Mouse (Mus musculus): ENCODE measurements around the gene 4933434E20Rik. TPM values are rescaled to one million over a fixed set of nuclear protein-coding genes. Genes with fewer than 3 reads are reported as not detected.

4933434E20Rik gene
- total RNA-seq, 1 experiment from 2014 or later: 95.8 TPM

GRCm38 (mm10) chr3:90079133-90079762 is 27.8 kb downstream of the 4933434E20Rik start:
- peak; percentile 87 for ATAC-seq (ENCODE audit: extremely low read depth, insufficient number of reproducible peaks, low FRiP score, poor library complexity, severe bottlenecking)

GRCm38 (mm10) chr3:90079763-90080497 is 28.5 kb downstream of the 4933434E20Rik start:
- peak; percentile 37 for ATAC-seq (ENCODE audit: extremely low read depth, insufficient number of reproducible peaks, low FRiP score, poor library complexity, severe bottlenecking)

- ATAC-seq (ENCODE audit: extremely low read depth, insufficient number of reproducible peaks, low FRiP score, poor library complexity, severe bottlenecking): no peak
Observed at GRCm38 (mm10) chr3:90080498-90080863, 29.0 kb downstream of the 4933434E20Rik start.

DNA sequence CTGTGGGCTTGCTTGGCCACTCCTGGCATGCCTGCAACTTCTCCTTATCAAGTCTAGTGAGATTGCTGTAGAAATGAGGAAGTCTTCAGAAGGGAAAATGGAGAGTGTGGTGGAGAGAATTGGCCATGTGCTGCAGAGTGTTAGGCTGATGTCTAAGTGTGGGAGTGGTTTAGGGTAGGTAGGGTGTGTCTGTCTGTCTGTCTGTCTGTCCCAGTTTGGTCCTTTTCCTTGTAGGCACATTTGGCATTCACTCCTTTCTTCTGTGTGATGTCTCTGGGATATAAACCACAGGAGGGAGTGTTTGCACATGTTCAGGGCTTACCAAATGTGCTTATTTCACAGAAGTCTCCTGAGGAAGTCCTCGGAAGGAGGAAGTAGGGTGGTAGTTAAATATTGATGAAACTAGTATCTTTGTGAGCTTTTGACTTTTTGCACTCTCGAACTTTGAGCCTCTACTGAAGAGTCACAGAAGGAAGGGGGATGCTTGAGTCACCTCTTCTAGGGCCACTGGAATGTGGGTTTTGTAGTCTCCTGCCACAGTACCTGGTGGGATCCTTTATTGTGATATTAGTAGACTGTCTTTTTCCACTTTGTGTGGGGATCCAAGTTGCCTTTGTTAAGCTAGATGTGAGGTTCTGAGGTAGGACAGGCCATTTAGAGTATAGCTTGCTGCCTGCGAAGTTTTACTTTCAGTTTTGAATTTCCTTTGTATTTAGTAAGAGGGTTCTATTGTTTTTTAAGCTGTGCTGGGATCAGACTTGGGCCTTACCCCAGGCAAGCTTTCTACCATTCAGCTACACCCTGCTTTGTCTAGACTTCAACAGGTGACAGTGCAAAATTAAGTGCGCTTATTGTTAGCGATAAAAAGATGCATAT is 30.2 kb downstream of the 4933434E20Rik start:
- peak; percentile 40 for ATAC-seq (ENCODE audit: extremely low read depth, insufficient number of reproducible peaks, low FRiP score, poor library complexity, severe bottlenecking)

DNA sequence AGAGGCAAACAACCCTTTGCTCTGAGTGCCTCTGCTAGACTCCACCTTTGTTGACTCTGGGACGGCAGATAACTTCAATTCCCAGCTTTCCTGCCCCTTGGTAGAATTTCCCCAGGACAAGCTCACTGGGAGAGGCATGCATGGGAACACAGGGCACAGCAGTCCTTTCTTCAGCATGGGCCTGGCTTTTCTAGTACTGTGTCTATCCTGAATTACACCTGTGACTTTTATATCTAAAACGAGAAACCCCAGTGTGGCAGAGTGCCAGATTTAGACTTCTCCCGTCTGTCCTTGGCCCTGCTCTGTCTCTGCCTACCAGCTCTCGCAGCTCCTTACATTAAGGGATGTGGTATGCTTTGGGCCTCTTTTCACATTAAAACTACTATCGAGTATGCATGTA is 31.6 kb downstream of the 4933434E20Rik start:
- no peak for ATAC-seq (ENCODE audit: extremely low read depth, insufficient number of reproducible peaks, low FRiP score, poor library complexity, severe bottlenecking)

DNA sequence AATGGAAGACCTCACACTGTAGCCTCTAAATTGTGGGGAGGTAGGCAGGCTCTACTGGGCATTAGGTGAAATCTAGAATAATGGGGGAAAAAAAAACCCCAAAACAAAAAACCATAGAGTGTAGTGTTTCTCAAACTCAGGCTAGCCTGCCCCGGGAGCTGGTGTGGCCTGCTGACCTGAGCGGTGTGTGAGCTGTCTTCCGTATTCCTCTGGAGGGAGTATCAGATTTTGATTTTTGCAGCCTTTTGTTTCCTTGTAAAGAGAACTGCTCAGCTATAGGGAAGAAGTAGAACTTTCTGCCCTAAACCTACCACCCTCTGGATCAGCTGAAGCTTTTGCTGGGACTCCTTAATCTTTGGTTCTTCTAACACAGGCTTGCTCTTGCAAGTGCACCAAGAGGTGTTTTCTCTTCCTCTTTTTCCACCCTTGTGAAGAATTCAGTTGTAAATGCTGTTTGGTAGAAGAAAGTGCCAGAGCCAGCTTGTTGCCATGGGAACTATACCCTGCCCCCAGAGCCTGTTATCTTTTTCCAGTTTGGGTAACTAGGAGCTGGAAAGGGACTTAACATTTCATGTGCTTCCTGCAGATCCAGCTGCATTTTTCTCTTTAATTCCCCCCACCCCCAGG is 32.4 kb downstream of the 4933434E20Rik start:
- ATAC-seq (ENCODE audit: extremely low read depth, insufficient number of reproducible peaks, low FRiP score, poor library complexity, severe bottlenecking): no peak

DNA sequence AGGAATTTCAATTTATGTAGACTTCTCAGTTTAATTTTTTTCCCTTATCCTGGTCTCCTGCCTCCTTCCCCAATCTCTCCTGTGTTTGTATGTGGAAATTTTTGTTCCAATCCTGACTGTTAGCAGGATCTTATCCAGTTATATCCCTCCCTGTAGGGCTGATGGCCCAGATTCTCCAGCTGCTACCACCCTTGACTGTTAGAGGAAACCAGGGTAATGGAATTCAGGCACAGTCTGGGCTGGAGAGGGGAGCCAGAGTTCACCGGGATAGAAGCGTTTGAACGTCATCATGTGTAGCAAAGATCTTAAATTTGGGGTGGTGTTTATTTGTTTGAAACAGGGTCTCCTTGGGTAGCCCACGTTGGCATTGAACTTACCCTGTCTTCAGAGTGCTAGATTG is 33.4 kb downstream of the 4933434E20Rik start:
- ATAC-seq (ENCODE audit: extremely low read depth, insufficient number of reproducible peaks, low FRiP score, poor library complexity, severe bottlenecking): no peak

- ATAC-seq (ENCODE audit: extremely low read depth, insufficient number of reproducible peaks, low FRiP score, poor library complexity, severe bottlenecking): no peak
Observed at GRCm38 (mm10) chr3:90085281-90085680, 33.8 kb downstream of the 4933434E20Rik start.

- no peak for ATAC-seq (ENCODE audit: extremely low read depth, insufficient number of reproducible peaks, low FRiP score, poor library complexity, severe bottlenecking)
Observed at GRCm38 (mm10) chr3:90086068-90086467, 34.6 kb downstream of the 4933434E20Rik start.

GRCm38 (mm10) chr3:90088617-90089016 is 37.2 kb downstream of the 4933434E20Rik start:
- no peak for ATAC-seq (ENCODE audit: extremely low read depth, insufficient number of reproducible peaks, low FRiP score, poor library complexity, severe bottlenecking)

DNA sequence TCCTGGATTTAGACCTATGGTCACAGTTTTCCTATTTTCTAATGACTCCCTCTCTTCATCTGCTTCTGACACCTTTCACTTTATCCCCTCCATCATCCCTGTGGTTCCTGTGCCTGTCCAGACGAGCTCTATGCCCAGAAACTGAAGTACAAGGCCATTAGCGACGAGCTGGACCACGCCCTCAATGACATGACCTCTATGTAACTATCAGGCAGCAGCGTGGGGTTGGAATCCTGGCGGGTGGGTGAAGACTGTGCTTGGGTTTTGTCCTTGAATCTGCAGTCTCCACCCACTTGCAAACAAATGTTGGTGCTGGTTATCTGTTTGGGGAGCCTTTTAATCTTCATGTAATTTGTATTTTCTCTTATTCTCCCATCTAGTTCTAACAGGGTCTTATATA is 39.5 kb downstream of the 4933434E20Rik start:
- ATAC-seq (ENCODE audit: extremely low read depth, insufficient number of reproducible peaks, low FRiP score, poor library complexity, severe bottlenecking): no peak

DNA sequence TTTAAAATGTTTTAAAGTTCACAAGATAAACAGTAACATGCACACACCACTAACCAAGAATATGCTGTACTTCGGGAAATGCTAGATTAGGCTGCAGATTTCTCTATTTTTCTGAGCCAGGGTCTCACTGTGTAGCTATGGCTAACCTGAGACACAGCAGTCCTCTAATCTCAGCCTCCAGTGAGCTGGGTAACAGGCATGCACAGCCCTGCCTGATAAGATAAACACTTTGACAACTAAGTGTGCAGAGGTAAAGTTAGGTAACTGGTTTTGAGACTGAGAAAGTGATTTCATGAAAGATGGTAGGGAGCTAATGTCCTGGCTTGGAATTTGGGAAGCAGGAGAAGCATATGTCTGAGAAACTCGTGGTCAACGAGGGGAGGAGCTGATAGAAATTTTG is 43.0 kb downstream of the 4933434E20Rik start:
- ATAC-seq (ENCODE audit: extremely low read depth, insufficient number of reproducible peaks, low FRiP score, poor library complexity, severe bottlenecking): no peak

GRCm38 (mm10) chr3:90097928-90098327 is 46.5 kb downstream of the 4933434E20Rik start:
- ATAC-seq (ENCODE audit: extremely low read depth, insufficient number of reproducible peaks, low FRiP score, poor library complexity, severe bottlenecking): no peak

- ATAC-seq (ENCODE audit: extremely low read depth, insufficient number of reproducible peaks, low FRiP score, poor library complexity, severe bottlenecking): no peak
Observed at GRCm38 (mm10) chr3:90101010-90101409, 49.6 kb downstream of the 4933434E20Rik start.

GRCm38 (mm10) chr3:90101673-90102072 is 50.2 kb downstream of the 4933434E20Rik start:
- ATAC-seq (ENCODE audit: extremely low read depth, insufficient number of reproducible peaks, low FRiP score, poor library complexity, severe bottlenecking): no peak

GRCm38 (mm10) chr3:90102239-90102638 is 50.8 kb downstream of the 4933434E20Rik start:
- ATAC-seq (ENCODE audit: extremely low read depth, insufficient number of reproducible peaks, low FRiP score, poor library complexity, severe bottlenecking): no peak

- ATAC-seq (ENCODE audit: extremely low read depth, insufficient number of reproducible peaks, low FRiP score, poor library complexity, severe bottlenecking): no peak
Observed at GRCm38 (mm10) chr3:90103176-90103575, 51.7 kb downstream of the 4933434E20Rik start.

GRCm38 (mm10) chr3:90103938-90104337 is 52.5 kb downstream of the 4933434E20Rik start, which contains the start of gene Nup210l:
Gene Nup210l, plus strand, starts transcription at chr3:90104132.
- ATAC-seq (ENCODE audit: extremely low read depth, insufficient number of reproducible peaks, low FRiP score, poor library complexity, severe bottlenecking): no peak

DNA sequence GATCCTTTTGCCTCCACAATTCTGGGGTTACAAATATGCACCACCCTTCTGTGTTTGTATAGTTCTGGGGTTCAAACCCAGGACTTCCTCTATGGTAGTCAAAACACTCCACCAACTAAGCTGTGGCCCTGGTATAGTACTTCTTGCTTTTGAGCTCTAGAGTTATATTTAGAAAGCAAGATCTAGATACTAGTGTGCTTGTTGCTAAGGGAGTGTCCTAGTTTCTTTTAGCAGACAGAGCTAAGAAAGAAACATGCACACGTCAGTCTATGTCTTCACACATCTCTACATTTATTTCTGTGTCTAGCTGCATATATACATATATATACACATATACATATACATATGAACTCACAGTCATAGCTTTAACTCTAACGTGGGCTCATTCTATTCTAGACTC is 60.3 kb downstream of the 4933434E20Rik start:
- peak; percentile 55; the same call in 1 of the 2 replicates for ATAC-seq (ENCODE audit: extremely low read depth, insufficient number of reproducible peaks, low FRiP score, poor library complexity, severe bottlenecking)

Data from neutrophil, adult 5-6 weeks (primary cell).